Mouse (Mus musculus) midbrain, embryonic 16.5 days (tissue): ENCODE data around the gene Gm28308. TPM values are rescaled to one million over a fixed set of nuclear protein-coding genes. Genes with fewer than 3 reads are reported as not detected.

Experiments used
- ATAC-seq: fragments of 200-750 bp; cut with Nextera tagmentation; 2 replicates; pipeline ENCODE4 v1.8.0; 2017; ENCODE audit warnings: moderate TSS enrichment
- H3K27ac ChIP-seq: fragments of 300-500 bp; sonication (generic); 2 replicates; pipeline ENCODE4 v1.5.1; 2014; ENCODE audit warnings: mild to moderate bottlenecking, low read length, mixed read lengths
- H3K27me3 ChIP-seq: fragments of 300-500 bp; sonication (generic); 2 replicates; pipeline ENCODE4 v1.6.1; 2014; ENCODE audit warnings: low read depth, low read length, mixed read lengths; ENCODE audit not compliant: control insufficient read depth, insufficient read depth
- H3K36me3 ChIP-seq: fragments of 300-500 bp; sonication (generic); 2 replicates; pipeline ENCODE4 v1.6.1; 2014; ENCODE audit warnings: mild to moderate bottlenecking, low read length, moderate library complexity, mixed read lengths; ENCODE audit not compliant: control insufficient read depth, insufficient read depth
- H3K4me1 ChIP-seq: fragments of 300-500 bp; sonication (generic); 2 replicates; pipeline ENCODE4 v1.6.1; 2014; ENCODE audit warnings: mild to moderate bottlenecking, low read length, mixed read lengths; ENCODE audit not compliant: control insufficient read depth, insufficient read depth
- H3K4me2 ChIP-seq: fragments of 300-500 bp; sonication (generic); 2 replicates; pipeline ENCODE4 v1.6.1; 2014; ENCODE audit warnings: mild to moderate bottlenecking, low read length, mixed read lengths
- H3K4me3 ChIP-seq: fragments of 300-500 bp; sonication (generic); 2 replicates; pipeline ENCODE4 v1.5.1; 2014; ENCODE audit warnings: low read depth, mild to moderate bottlenecking, low read length, moderate library complexity, mixed read lengths
- H3K9ac ChIP-seq: fragments of 300-500 bp; sonication (generic); 2 replicates; pipeline ENCODE4 v1.6.1; 2014; ENCODE audit warnings: low read depth, low read length, mixed read lengths
- H3K9me3 ChIP-seq: fragments of 300-500 bp; sonication (generic); replicated peaks from 2 replicates; pipeline ENCODE4 v1.6.1; 2014; ENCODE audit warnings: mild to moderate bottlenecking, low read length, mixed read lengths; ENCODE audit not compliant: control insufficient read depth, poor library complexity, severe bottlenecking
- WGBS: fragments of 180-500 bp; shearing (Covaris S2); extraction: QIAGEN DNeasy Blood & Tissue Kit; methylation state at CpG from one replicate; pipeline ENCODE4 v1.1.7; 2014; 5-methylcytosine and 5-hydroxymethylcytosine counted together
- polyA plus RNA-seq: library from polyadenylated mRNA; unstranded; fragments of >200 nt; fragmentation: Nextera tagmentation; extraction: Ambion mirVana; gene quantifications from 2 replicates; pipeline ENCODE4 v1.2.1, GENCODE M21; 2015

Gm28308 gene
- polyA plus RNA-seq, 1 experiment from 2014 or later, result not detected

- H3K27ac ChIP-seq, result no peak overlapping the region
- no peak overlapping the region for H3K4me3 ChIP-seq
- no peak overlapping the region for H3K9ac ChIP-seq
- H3K9me3 ChIP-seq, result no peaks in the 10 kb centered on the region
- H3K27me3 ChIP-seq, result peaks cover 95% of the 10 kb centered on the region
- H3K36me3 ChIP-seq, result no peaks in the 10 kb centered on the region
- peaks cover under 1% of the 10 kb centered on the region; the same call in 1 of the 2 replicates for H3K4me1 ChIP-seq
- 4% methylated on average over 9 of the region's 9 CpGs for WGBS
- H3K4me2 ChIP-seq, result no peak overlapping the region
- ATAC-seq, result no peak
Measured at GRCm38 (mm10) chr6:52196811-52197210, 16.3 kb downstream of the Gm28308 start.

DNA sequence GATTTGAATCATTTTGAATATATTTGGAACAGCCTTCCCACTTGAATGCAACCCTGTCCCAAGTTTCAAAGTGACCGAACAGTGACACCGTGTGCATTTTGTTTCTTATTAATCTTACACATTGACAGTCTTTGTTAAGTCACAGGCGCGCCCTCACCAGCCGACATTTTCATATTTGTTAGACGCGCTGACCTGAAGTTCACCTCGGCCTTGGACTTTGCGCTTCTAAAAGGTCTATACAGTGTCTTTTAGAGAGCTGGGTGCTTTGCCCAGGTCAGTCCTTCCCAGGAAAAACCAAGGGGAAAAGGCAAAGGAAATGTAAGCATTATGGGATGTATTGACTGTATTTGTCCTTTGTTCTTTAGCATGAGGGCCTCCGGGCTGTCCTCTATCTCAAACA is 18.4 kb downstream of the Gm28308 start:
- Histone ChIP-seq H3K27me3 (peaks cover 94% of the 10 kb centered on the region), H3K4me3 (no peak overlapping the region), H3K36me3 (no peaks in the 10 kb centered on the region), H3K4me1 (peaks cover 6% of the 10 kb centered on the region; the same call in 1 of the 2 replicates), H3K27ac (no peak overlapping the region), H3K9ac (no peak overlapping the region), H3K4me2 (no peak overlapping the region), H3K9me3 (no peaks in the 10 kb centered on the region)
- ATAC-seq, result no peak
- 4% methylated on average over 10 of the region's 10 CpGs for WGBS

DNA sequence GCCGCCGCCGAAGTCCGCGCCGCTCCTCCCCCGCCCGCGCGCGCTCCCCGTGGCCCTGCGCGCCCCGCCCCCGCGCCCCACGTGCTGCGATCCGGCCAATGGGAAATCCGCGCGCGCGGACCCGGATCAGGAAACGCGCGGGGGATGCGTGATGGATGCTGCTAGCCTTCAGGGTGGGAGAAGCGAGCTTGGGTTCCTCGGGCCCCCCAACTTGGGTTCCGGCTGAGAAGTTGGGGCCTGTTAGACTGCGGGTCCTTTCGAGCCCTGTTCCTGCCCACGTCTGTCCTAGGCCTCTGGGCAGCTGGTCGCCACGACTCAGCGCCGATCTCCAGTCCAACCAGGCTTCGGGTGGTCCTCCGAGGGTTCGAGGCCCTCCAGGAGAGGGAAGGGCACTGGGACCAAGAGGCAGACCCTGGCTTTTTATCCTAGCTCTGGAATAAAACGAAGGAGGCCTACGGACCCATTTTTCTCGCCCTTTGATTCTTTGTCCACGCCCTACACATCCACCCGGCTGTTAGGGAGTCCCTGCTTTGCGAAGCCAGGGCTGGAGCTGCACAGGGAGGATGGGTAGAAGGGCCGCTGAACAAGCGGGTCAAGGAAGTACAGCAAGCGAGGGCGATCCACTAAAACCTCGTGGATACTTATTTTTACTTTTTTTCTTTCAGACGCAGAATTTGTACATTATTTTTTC is 21.1 kb downstream of the Gm28308 start:
- Histone ChIP-seq H3K9me3 (no peaks in the 10 kb centered on the region), H3K27me3 (peaks cover 95% of the 10 kb centered on the region), H3K4me1 (peaks cover 6% of the 10 kb centered on the region; the same call in 1 of the 2 replicates), H3K4me3 (peak overlapping the region; percentile 28), H3K27ac (no peak overlapping the region), H3K4me2 (peak overlapping the region; percentile 43), H3K36me3 (no peaks in the 10 kb centered on the region), H3K9ac (no peak overlapping the region)
- no peak for ATAC-seq
- WGBS, result under 1% methylated on average over 43 of the region's 55 CpGs

- H3K27me3 ChIP-seq, result peaks cover 95% of the 10 kb centered on the region
- H3K4me1 ChIP-seq, result peaks cover 6% of the 10 kb centered on the region; the same call in 1 of the 2 replicates
- no peak for ATAC-seq
- no peak within 1 kb of the TSS for H3K9ac ChIP-seq
- H3K4me2 ChIP-seq, result peak within 1 kb of the TSS; percentile 43
- no peaks in the 10 kb centered on the region for H3K9me3 ChIP-seq
- no peak within 1 kb of the TSS for H3K27ac ChIP-seq
- H3K36me3 ChIP-seq, result no peaks in the 10 kb centered on the region
- WGBS, result under 1% methylated on average over 72 of the region's 102 CpGs
- H3K4me3 ChIP-seq, result peak within 1 kb of the TSS; percentile 28
Measured at GRCm38 (mm10) chr6:52190906-52191810, 22.0 kb downstream of the Gm28308 start, which contains the start of gene Hoxa4. Gene Hoxa4, minus strand, starts transcription at chr6:52191753.

DNA sequence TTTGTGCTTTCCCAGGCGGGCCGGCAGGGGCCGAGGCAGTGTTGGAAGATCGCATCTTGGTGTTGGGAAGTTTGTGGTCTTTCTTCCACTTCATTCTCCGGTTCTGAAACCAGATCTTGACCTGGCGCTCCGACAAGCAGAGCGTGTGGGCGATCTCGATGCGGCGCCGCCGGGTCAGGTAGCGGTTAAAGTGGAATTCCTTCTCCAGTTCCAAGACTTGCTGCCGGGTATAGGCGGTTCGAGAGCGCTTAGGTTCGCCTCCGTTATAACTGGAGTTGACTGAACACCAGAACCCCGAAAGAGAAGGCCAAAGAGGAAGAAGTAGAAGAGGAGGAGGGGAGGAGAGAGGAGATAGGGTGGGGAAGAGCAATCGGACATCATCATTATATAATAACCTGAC is 22.7 kb downstream of the Gm28308 start:
- WGBS, result under 1% methylated on average over 23 of the region's 23 CpGs
- H3K27me3 ChIP-seq, result peaks cover 96% of the 10 kb centered on the region
- H3K4me3 ChIP-seq, result no peak overlapping the region
- no peak overlapping the region for H3K27ac ChIP-seq
- no peaks in the 10 kb centered on the region for H3K9me3 ChIP-seq
- no peaks in the 10 kb centered on the region for H3K36me3 ChIP-seq
- H3K4me2 ChIP-seq, result no peak overlapping the region
- H3K9ac ChIP-seq, result no peak overlapping the region
- H3K4me1 ChIP-seq, result peaks cover 6% of the 10 kb centered on the region; the same call in 1 of the 2 replicates
- no peak for ATAC-seq

GRCm38 (mm10) chr6:52189909-52190308 is 23.2 kb downstream of the Gm28308 start:
- H3K27me3 ChIP-seq, result peaks cover 97% of the 10 kb centered on the region
- no peaks in the 10 kb centered on the region for H3K9me3 ChIP-seq
- H3K4me1 ChIP-seq, result peaks cover 6% of the 10 kb centered on the region; the same call in 1 of the 2 replicates
- H3K4me2 ChIP-seq, result no peak overlapping the region
- ATAC-seq, result no peak
- H3K36me3 ChIP-seq, result no peaks in the 10 kb centered on the region
- no peak overlapping the region for H3K27ac ChIP-seq
- no peak overlapping the region for H3K9ac ChIP-seq
- no peak overlapping the region for H3K4me3 ChIP-seq
- 6% methylated on average over 8 of the region's 8 CpGs for WGBS

- ATAC-seq, result no peak
- H3K27me3 ChIP-seq, result peaks cover 97% of the 10 kb centered on the region
- H3K9me3 ChIP-seq, result no peaks in the 10 kb centered on the region
- H3K27ac ChIP-seq, result no peak overlapping the region
- peaks cover 6% of the 10 kb centered on the region; the same call in 1 of the 2 replicates for H3K4me1 ChIP-seq
- H3K4me3 ChIP-seq, result no peak overlapping the region
- 9% methylated on average over 5 of the region's 5 CpGs for WGBS
- no peak overlapping the region for H3K4me2 ChIP-seq
- no peak overlapping the region for H3K9ac ChIP-seq
- H3K36me3 ChIP-seq, result no peaks in the 10 kb centered on the region
Measured at GRCm38 (mm10) chr6:52189172-52189591, 24.0 kb downstream of the Gm28308 start.

- Histone ChIP-seq H3K4me3 (no peak overlapping the region), H3K9ac (no peak overlapping the region), H3K9me3 (no peaks in the 10 kb centered on the region), H3K4me2 (no peak overlapping the region), H3K27me3 (peaks cover 98% of the 10 kb centered on the region), H3K36me3 (no peaks in the 10 kb centered on the region), H3K27ac (no peak overlapping the region), H3K4me1 (peaks cover 3% of the 10 kb centered on the region; the same call in 1 of the 2 replicates)
- ATAC-seq, result no peak
- 9% methylated on average over 1 of the region's 1 CpGs for WGBS
Measured at GRCm38 (mm10) chr6:52186500-52186899, 26.6 kb downstream of the Gm28308 start.

DNA sequence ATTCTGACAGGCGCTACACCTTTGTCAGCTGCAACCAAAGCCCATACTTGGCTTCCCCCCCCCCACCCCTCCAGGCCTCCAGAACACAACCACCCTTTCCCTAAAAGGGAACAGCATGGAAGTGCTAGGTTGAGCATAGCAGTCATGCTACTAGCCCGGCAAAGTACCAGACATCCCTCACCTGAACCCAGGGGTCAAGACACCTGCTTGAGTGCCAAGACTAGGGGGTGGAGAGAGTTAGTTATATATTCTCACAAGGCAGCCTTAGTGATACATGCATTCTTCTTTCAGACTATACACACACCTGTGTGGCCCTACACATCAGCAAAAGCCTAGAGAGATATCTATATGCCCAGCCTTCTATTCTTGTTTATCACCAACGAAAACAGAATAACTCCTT is 27.3 kb downstream of the Gm28308 start:
- H3K27ac ChIP-seq, result no peak overlapping the region
- H3K9me3 ChIP-seq, result no peaks in the 10 kb centered on the region
- peaks cover 98% of the 10 kb centered on the region for H3K27me3 ChIP-seq
- 11% methylated on average over 3 of the region's 3 CpGs for WGBS
- no peaks in the 10 kb centered on the region for H3K36me3 ChIP-seq
- H3K4me2 ChIP-seq, result no peak overlapping the region
- H3K9ac ChIP-seq, result no peak overlapping the region
- no peaks in the 10 kb centered on the region for H3K4me1 ChIP-seq
- ATAC-seq, result no peak
- H3K4me3 ChIP-seq, result no peak overlapping the region
